Mouse (Mus musculus): Measurements from ENCODE around the gene Afg1l.

Afg1l gene

DNA sequence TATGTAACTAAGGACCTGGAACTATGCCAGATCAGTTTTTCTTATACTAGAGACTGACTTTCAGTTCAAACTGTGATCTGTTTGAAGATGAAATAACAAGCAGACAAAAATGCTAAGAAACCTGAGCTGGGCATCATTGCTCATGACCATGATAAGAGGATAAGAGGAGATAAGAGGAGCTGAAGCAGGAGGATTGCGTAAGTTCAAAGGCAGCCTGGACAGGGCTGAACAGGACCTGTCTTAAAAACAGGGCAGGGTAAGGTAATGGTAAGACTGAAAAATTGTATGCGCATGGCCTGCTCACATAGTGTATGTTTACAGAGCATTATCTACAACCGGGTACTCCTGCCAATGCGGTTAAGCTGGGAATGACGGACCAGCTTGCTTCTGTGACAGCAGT, 130.4 kb downstream of the Afg1l start:
- Histone ChIP-seq H3K36me3 (ENCODE audit: control insufficient read depth, insufficient read depth, low read length, poor library complexity, severe bottlenecking) (peaks cover 2% of the 10 kb centered on the region; the same call in 1 of the 2 replicates), H3K27me3 (ENCODE audit: control insufficient read depth, insufficient read depth, low read length, poor library complexity, severe bottlenecking) (no peaks in the 10 kb centered on the region)
- no peak for DNase-seq (ENCODE audit: low read depth, low spot score)

- Histone ChIP-seq H3K27me3 (ENCODE audit: control insufficient read depth, insufficient read depth, low read length, poor library complexity, severe bottlenecking) (no peaks in the 10 kb centered on the region), H3K36me3 (ENCODE audit: control insufficient read depth, insufficient read depth, low read length, poor library complexity, severe bottlenecking) (no peaks in the 10 kb centered on the region; the same call in 1 of the 2 replicates)
- DNase-seq (ENCODE audit: low read depth, low spot score): no peak
Measured at GRCm38 (mm10) chr10:42347127-42347526, 131.2 kb downstream of the Afg1l start.

GRCm38 (mm10) chr10:42346179-42346877, 132.0 kb downstream of the Afg1l start:
- no peaks in the 10 kb centered on the region for H3K27me3 ChIP-seq (ENCODE audit: control insufficient read depth, insufficient read depth, low read length, poor library complexity, severe bottlenecking)
- DNase-seq (ENCODE audit: low read depth, low spot score): no peak
- H3K36me3 ChIP-seq (ENCODE audit: control insufficient read depth, insufficient read depth, low read length, poor library complexity, severe bottlenecking): no peaks in the 10 kb centered on the region; the same call in 1 of the 2 replicates

DNA sequence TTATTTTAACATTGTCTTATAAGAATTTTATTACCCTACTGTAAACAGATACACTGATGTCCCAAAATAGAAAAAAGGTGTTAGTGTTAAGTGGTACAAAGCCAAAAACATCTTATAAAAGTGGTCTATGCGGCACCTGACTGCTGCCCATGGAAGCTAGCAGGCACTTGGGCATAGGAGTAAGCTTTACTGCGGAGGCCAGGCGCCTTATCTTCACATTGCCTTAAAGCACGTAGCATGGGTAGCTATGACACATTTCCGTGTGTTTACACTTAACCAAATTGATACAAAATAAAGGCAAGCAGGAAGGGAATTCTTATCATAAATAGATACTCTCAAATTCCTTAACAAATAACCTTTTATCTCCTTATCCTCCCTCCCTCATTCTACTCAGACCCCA, 135.7 kb downstream of the Afg1l start:
- H3K27me3 ChIP-seq (ENCODE audit: control insufficient read depth, insufficient read depth, low read length, poor library complexity, severe bottlenecking): no peaks in the 10 kb centered on the region
- DNase-seq (ENCODE audit: low read depth, low spot score): no peak
- H3K36me3 ChIP-seq (ENCODE audit: control insufficient read depth, insufficient read depth, low read length, poor library complexity, severe bottlenecking): peaks cover 4% of the 10 kb centered on the region; the same call in 1 of the 2 replicates

GRCm38 (mm10) chr10:42341815-42342457, 136.4 kb downstream of the Afg1l start:
- no peak for DNase-seq (ENCODE audit: low read depth, low spot score)

DNA sequence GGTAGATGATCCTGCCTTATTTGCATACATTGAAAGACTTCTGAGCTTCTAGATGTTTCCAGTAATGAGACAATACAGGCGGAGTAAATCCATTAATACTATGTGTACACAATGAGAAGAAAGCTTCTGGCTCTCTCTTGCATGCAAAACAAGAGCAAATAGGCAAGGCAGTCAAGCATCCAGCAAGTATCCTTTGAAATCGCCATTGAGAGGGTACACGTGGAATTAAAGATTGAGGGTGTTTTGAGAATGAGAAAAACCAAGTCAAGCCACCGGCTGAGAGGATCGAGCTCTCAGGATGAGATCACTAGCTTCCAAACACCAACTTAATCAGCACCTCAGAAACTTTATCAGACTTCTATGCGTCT, 138.0 kb downstream of the Afg1l start:
- Histone ChIP-seq H3K36me3 (ENCODE audit: control insufficient read depth, insufficient read depth, low read length, poor library complexity, severe bottlenecking) (0 out of 2 replicates have a peak, but pooled peaks cover 4% of the 10 kb centered on the region), H3K27me3 (ENCODE audit: control insufficient read depth, insufficient read depth, low read length, poor library complexity, severe bottlenecking) (no peaks in the 10 kb centered on the region)
- DNase-seq (ENCODE audit: low read depth, low spot score): no peak

More at GRCm38 (mm10) chr10:42341815-42342457, 136.4 kb downstream of the Afg1l start:
- Histone ChIP-seq H3K36me3 (ENCODE audit: control insufficient read depth, insufficient read depth, low read length, poor library complexity, severe bottlenecking) (peaks cover 4% of the 10 kb centered on the region; the same call in 1 of the 2 replicates), H3K27me3 (ENCODE audit: control insufficient read depth, insufficient read depth, low read length, poor library complexity, severe bottlenecking) (no peaks in the 10 kb centered on the region)

DNA sequence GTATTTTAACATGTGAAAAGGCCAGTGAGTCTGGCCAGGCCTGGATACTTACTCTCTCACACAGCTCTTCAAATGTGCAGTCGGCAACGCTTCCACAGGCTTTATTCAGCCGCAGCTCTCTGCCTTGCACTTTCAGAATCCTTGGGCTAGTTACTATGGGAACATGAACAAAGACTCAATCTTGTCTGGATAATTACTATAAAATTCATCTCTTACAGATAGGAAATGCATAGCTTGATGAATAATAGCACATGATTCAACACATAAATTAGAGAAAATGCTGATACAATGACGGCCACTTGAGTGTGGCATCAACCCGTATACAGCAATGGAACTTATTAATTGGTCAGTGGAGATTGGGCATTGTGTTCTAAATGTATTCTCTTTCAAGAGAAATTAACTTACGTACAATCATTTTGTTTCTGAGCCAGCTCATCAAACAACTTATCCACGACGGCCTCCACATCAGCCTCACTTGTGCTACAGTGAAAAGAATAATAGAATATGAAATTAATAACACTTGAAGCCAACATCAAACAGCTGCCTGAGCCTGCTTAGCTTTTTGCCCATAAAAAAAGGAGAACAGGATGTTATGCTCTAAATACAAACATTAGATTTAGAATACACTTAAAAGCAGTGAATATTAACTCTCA, 138.5 kb downstream of the Afg1l start:
- 0 out of 2 replicates have a peak, but pooled peaks cover 4% of the 10 kb centered on the region for H3K36me3 ChIP-seq (ENCODE audit: control insufficient read depth, insufficient read depth, low read length, poor library complexity, severe bottlenecking)
- no peaks in the 10 kb centered on the region for H3K27me3 ChIP-seq (ENCODE audit: control insufficient read depth, insufficient read depth, low read length, poor library complexity, severe bottlenecking)
- DNase-seq (ENCODE audit: low read depth, low spot score): no peak

DNA sequence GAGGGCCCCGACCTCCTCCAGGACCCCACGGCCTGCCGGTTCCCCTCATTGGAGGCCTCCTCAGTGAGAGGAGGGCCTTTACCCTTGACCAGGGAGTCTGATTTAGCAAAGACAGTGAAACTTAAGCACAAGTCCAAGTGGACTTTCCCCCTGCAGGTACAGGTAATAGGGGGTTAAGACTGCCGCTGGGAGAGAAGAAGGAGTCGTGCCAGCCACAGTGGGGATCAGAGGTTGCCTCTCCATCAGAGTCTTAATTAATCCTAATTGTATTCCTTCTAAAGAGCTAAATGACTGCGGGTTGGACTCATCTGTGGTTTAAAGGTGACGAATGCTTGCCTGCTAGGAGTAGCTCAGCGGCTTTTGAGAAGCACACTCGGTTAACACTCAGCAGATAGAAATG, 139.9 kb downstream of the Afg1l start:
- Histone ChIP-seq H3K27me3 (ENCODE audit: control insufficient read depth, insufficient read depth, low read length, poor library complexity, severe bottlenecking) (no peaks in the 10 kb centered on the region), H3K36me3 (ENCODE audit: control insufficient read depth, insufficient read depth, low read length, poor library complexity, severe bottlenecking) (0 out of 2 replicates have a peak, but pooled peaks cover 4% of the 10 kb centered on the region)
- DNase-seq (ENCODE audit: low read depth, low spot score): no peak

- Histone ChIP-seq H3K27me3 (ENCODE audit: control insufficient read depth, insufficient read depth, low read length, poor library complexity, severe bottlenecking) (no peaks in the 10 kb centered on the region), H3K36me3 (ENCODE audit: control insufficient read depth, insufficient read depth, low read length, poor library complexity, severe bottlenecking) (peaks cover 1% of the 10 kb centered on the region; the same call in 1 of the 2 replicates)
- peak; percentile 33 for DNase-seq (ENCODE audit: low read depth, low spot score)
Measured at GRCm38 (mm10) chr10:42327576-42327975, 150.8 kb downstream of the Afg1l start.

DNA sequence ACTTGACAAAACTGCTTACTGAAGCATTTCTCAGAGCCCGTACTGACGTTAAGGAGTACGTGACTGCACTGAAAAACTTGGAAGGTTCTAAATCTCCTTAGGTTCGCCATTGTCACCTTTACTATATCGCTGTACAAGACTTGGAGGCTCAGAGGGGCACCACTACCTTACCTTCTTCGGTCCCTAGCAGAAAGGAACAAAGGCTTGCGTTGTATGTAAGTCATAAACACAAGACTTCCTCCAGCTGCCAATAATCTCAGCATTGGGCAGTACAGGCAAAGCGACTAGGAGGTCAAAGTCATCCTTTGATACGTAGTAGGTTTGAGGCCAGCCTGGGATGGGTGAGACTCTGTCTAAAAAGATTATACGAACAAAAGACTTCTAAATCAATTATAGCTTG, 153.1 kb downstream of the Afg1l start:
- no peaks in the 10 kb centered on the region for H3K27me3 ChIP-seq (ENCODE audit: control insufficient read depth, insufficient read depth, low read length, poor library complexity, severe bottlenecking)
- H3K36me3 ChIP-seq (ENCODE audit: control insufficient read depth, insufficient read depth, low read length, poor library complexity, severe bottlenecking): peaks cover 1% of the 10 kb centered on the region; the same call in 1 of the 2 replicates
- no peak for DNase-seq (ENCODE audit: low read depth, low spot score)

DNA sequence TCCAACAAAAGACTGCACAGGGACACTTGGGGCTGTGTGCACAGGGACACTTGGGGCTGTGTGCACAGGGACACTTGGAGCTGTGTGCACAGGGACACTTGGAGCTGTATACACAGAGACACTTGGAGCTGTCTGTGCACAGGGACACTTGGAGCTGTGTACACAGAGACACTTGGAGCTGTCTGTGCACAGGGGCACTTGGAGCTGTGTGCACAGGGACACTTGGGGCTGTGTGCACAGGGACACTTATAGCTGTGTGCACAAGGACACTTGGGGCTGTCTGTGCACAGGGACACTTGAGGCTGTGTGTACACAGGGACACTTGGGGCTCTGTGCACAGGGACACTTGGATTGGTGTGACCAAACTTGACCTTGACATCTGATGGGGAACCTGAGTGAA, 154.4 kb downstream of the Afg1l start:
- DNase-seq (ENCODE audit: low read depth, low spot score): no peak
- Histone ChIP-seq H3K36me3 (ENCODE audit: control insufficient read depth, insufficient read depth, low read length, poor library complexity, severe bottlenecking) (peaks cover 1% of the 10 kb centered on the region; the same call in 1 of the 2 replicates), H3K27me3 (ENCODE audit: control insufficient read depth, insufficient read depth, low read length, poor library complexity, severe bottlenecking) (no peaks in the 10 kb centered on the region)

- DNase-seq (ENCODE audit: low read depth, low spot score): no peak
- H3K36me3 ChIP-seq (ENCODE audit: control insufficient read depth, insufficient read depth, low read length, poor library complexity, severe bottlenecking): peaks cover 2% of the 10 kb centered on the region
- no peaks in the 10 kb centered on the region for H3K27me3 ChIP-seq (ENCODE audit: control insufficient read depth, insufficient read depth, low read length, poor library complexity, severe bottlenecking)
Measured at GRCm38 (mm10) chr10:42313222-42313786, 165.1 kb downstream of the Afg1l start.

DNA sequence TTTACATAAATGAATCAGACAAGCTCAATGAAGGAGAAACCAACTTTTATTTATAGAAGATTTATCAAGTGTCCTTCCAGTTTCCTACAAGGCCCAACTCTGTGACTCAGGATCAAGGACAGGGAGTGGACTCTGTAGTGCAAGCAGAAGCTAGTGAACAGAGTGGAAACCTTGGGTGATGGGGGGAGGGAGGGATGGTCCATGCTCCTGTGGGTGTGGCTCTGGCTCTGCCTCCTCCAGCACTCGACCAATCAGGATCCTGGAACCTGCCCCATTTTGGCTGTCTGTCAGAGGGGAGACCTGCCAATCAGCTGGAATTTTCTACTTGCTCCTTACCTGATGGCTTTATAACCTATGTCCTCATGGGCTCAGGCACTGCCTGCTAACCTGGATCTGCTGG, 165.8 kb downstream of the Afg1l start:
- no peak for DNase-seq (ENCODE audit: low read depth, low spot score)
- Histone ChIP-seq H3K27me3 (ENCODE audit: control insufficient read depth, insufficient read depth, low read length, poor library complexity, severe bottlenecking) (no peaks in the 10 kb centered on the region), H3K36me3 (ENCODE audit: control insufficient read depth, insufficient read depth, low read length, poor library complexity, severe bottlenecking) (peaks cover 2% of the 10 kb centered on the region)

DNA sequence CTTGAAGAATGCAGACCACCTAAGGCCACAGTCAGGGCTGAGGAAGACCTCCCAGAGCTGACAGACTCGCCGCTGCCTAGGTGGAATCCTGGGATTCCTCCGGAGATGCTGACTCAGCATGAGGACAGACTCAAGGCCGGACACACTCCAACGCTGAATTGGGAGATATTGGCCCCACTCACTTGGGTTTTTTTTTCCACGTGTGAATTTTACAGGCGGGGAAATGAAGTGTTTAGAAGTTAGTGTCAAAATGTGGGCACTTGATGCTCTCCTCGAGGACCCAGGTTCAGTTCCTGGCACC, 169.7 kb downstream of the Afg1l start:
- peaks cover 2% of the 10 kb centered on the region; the same call in 1 of the 2 replicates for H3K36me3 ChIP-seq (ENCODE audit: control insufficient read depth, insufficient read depth, low read length, poor library complexity, severe bottlenecking)
- no peak for DNase-seq (ENCODE audit: low read depth, low spot score)
- H3K27me3 ChIP-seq (ENCODE audit: control insufficient read depth, insufficient read depth, low read length, poor library complexity, severe bottlenecking): no peaks in the 10 kb centered on the region
